Mouse (Mus musculus) spleen, adult 2 months (tissue): ENCODE measurements around the gene Far1.

ENCODE experiments used
- CTCF ChIP-seq: fragments of 200-500 bp; IDR thresholded peaks from 2 replicates; pipeline ENCODE4 v1.5.1; 2011; ENCODE audit warnings: mild to moderate bottlenecking, inconsistent platforms; ENCODE audit not compliant: insufficient read depth, insufficient read length, insufficient replicate concordance; ENCODE audit errors: extremely low read depth
- POLR2A ChIP-seq: fragments of 200-500 bp; IDR thresholded peaks from 2 replicates; pipeline ENCODE4 v1.6.1; 2011; ENCODE audit warnings: low read depth, low read length, inconsistent platforms

- TF ChIP-seq CTCF = no peak
- TF ChIP-seq POLR2A = no peak
Observed at GRCm38 (mm10) chr7:113551742-113552463, 38.3 kb downstream of the Far1 start.
